Mouse (Mus musculus) ES-Bruce4 (cell line): ENCODE data around the gene Tmem100. TPM values are rescaled to one million over a fixed set of nuclear protein-coding genes. Genes with fewer than 3 reads are reported as not detected.

Experiments
- H3K27ac ChIP-seq: 2 replicates; pipeline ENCODE4 v1.5.1; 2012; ENCODE audit warnings: low read length, inconsistent platforms; ENCODE audit not compliant: insufficient read depth
- H3K27me3 ChIP-seq: 2 replicates; pipeline ENCODE4 v1.6.1; 2012; ENCODE audit warnings: mild to moderate bottlenecking, low read length, inconsistent platforms; ENCODE audit not compliant: control insufficient read depth, poor library complexity, insufficient read depth, severe bottlenecking
- H3K36me3 ChIP-seq: 2 replicates; pipeline ENCODE4 v1.6.1; 2012; ENCODE audit warnings: inconsistent platforms, mild to moderate bottlenecking, low read length, moderate library complexity; ENCODE audit not compliant: control insufficient read depth, poor library complexity, insufficient read depth, severe bottlenecking
- H3K4me1 ChIP-seq: one replicate; pipeline ENCODE4 v1.8.1; 2011; ENCODE audit warnings: low read length; ENCODE audit not compliant: control insufficient read depth, insufficient read depth
- H3K4me3 ChIP-seq: 2 replicates; pipeline ENCODE4 v1.5.1; 2011; ENCODE audit warnings: low read depth, mild to moderate bottlenecking, low read length
- H3K9ac ChIP-seq: 2 replicates; pipeline ENCODE4 v1.6.1; 2012; ENCODE audit warnings: low read depth, mild to moderate bottlenecking, inconsistent platforms; ENCODE audit not compliant: poor library complexity, severe bottlenecking
- H3K9me3 ChIP-seq: replicated peaks from 2 replicates; pipeline ENCODE4 v1.6.1; 2012; ENCODE audit warnings: mild to moderate bottlenecking, low read length, inconsistent platforms; ENCODE audit not compliant: control insufficient read depth, poor library complexity, insufficient read depth, severe bottlenecking
- CTCF ChIP-seq: IDR thresholded peaks from one replicate; pipeline ENCODE4 v1.8.1; 2011; ENCODE audit warnings: low read depth, low read length
- EP300 ChIP-seq: IDR thresholded peaks from 2 replicates; pipeline ENCODE4 v1.6.1; 2011; ENCODE audit warnings: low read depth, low read length; ENCODE audit not compliant: insufficient read depth
- POLR2A ChIP-seq: IDR thresholded peaks from one replicate; pipeline ENCODE4 v1.8.1; 2011; ENCODE audit warnings: low read length; ENCODE audit not compliant: insufficient read depth
- polyA plus RNA-seq: library from polyadenylated mRNA; stranded (reverse); fragments of >200 nt; gene quantifications from 2 replicates; pipeline ENCODE4 v1.2.4, GENCODE M21; 2011; ENCODE audit warnings: low read depth; ENCODE audit not compliant: missing spikeins, insufficient read depth, insufficient read length

The Tmem100 gene
- polyA plus RNA-seq, 1 experiment, result 0.45 TPM

DNA sequence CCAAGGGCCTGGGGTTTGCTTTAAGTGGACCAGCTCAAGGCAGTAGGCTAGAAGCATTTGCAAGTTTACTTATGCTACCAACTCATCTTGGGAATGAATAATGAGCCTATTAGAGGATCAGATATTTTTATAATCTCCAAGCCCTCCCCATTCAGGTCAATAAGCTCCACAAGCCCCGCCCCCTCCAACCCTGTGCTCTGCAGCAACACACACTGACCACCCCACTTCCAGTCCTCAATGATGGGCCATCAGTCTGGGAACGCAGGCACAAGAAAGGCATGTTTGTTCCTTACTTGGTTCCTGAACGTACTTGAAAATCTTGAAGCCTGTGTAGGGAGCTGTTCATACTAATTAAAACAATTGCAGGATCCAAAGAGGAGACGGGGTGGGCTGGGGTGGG lies 23.7 kb downstream of the Tmem100 start:
- no peaks in the 10 kb centered on the region for H3K27me3 ChIP-seq
- no peak overlapping the region for H3K27ac ChIP-seq
- no peaks in the 10 kb centered on the region for H3K36me3 ChIP-seq
- TF ChIP-seq EP300, result no peak
- TF ChIP-seq CTCF, result no peak
- TF ChIP-seq POLR2A, result no peak
- H3K9me3 ChIP-seq, result no peaks in the 10 kb centered on the region
- H3K4me1 ChIP-seq, result no peaks in the 10 kb centered on the region
- no peak overlapping the region for H3K9ac ChIP-seq
- no peak overlapping the region for H3K4me3 ChIP-seq

DNA sequence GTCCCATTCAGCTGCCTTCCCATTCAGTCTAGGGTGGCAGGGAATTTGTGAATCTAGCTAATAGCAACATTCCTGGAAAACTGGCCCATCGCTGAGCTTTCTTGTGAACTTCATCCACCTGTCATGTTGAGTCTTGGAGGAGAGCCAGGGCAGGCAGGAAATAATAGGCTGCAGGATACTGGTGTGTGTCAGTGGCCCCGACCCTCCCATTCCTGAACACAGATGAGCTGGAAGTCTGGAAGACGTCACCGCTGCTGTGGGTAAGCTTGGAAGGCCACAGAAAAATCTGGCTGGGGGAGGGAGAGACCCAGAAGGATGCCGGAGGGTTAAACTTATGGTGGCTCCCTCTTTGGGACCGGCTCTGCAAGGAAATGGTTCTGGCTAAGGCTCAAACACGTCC lies 24.3 kb downstream of the Tmem100 start:
- Histone ChIP-seq H3K27ac (no peak overlapping the region), H3K9me3 (no peaks in the 10 kb centered on the region), H3K4me1 (no peaks in the 10 kb centered on the region), H3K9ac (no peak overlapping the region), H3K4me3 (no peak overlapping the region), H3K27me3 (no peaks in the 10 kb centered on the region; the same call in 1 of the 2 replicates), H3K36me3 (no peaks in the 10 kb centered on the region)
- TF ChIP-seq EP300 (no peak), CTCF (no peak), POLR2A (no peak)

DNA sequence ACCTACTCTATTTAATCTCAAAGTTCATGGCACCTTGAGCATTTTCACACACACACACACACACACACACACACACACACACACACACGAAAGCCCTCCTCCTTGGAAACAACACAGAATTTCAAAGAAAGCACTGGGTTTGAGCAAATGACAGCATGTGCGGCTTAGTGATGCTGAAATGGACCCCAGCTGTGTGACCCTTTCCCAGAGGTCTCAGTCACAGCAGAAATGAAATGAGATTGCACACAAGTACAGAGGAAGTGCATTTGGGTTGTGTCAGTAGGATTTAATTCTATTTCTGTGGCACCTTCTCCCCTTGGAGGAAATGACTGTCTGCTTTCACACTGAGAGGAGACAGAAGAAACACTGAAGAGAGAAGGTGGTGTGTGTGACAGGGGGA lies 26.9 kb downstream of the Tmem100 start:
- TF ChIP-seq POLR2A (no peak), EP300 (no peak), CTCF (no peak)

DNA sequence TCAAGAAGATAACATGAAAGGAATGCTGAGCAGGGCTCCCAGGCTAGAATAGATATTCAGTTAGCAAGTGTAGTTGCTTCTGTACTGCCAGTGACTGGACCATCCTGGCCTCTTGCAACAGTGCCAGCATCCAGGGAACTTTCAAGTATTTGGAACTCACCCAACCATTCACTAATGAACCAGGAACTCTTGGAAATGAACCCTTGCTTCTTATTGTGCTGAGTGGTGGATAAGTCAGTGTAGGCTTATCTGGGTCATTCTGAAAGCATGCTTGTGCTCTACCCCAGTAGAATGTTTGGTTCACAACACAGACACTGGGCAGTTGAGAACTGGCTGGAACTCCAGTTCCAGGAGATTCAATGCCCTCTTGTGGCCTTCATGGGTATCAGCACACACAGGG lies 29.1 kb downstream of the Tmem100 start:
- Histone ChIP-seq H3K4me3 (no peak overlapping the region), H3K9me3 (no peaks in the 10 kb centered on the region), H3K9ac (no peak overlapping the region), H3K27me3 (no peaks in the 10 kb centered on the region; the same call in 1 of the 2 replicates), H3K27ac (no peak overlapping the region), H3K36me3 (no peaks in the 10 kb centered on the region), H3K4me1 (no peaks in the 10 kb centered on the region)
- TF ChIP-seq EP300 (no peak), POLR2A (no peak), CTCF (no peak)

More for the DNA sequence above, 26.9 kb downstream of the Tmem100 start:
- H3K36me3 ChIP-seq, result no peaks in the 10 kb centered on the region
- H3K27ac ChIP-seq, result no peak overlapping the region
- H3K4me1 ChIP-seq, result no peaks in the 10 kb centered on the region
- H3K27me3 ChIP-seq, result no peaks in the 10 kb centered on the region; the same call in 1 of the 2 replicates
- H3K9ac ChIP-seq, result no peak overlapping the region
- no peaks in the 10 kb centered on the region for H3K9me3 ChIP-seq
- H3K4me3 ChIP-seq, result no peak overlapping the region

DNA sequence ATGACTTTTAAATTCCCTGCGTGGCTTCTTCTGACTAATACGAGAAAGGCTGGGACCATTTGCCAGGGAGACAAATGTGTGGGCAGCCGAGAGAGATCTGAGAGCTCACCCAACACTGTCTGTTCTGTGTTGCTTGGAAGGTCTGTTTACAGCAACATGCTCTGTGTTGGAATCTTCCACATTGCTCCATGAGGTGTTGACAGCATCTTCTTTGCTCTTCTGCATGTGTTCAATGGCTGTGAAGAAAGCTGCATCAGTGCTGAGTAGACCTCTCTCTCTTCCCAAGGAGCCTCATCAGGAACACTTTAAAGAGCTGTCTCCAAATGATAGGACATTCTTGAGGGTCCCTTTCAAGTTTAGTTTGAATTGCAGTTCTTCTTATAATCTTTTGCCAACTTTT lies 32.5 kb downstream of the Tmem100 start:
- Histone ChIP-seq H3K27me3 (no peaks in the 10 kb centered on the region; the same call in 1 of the 2 replicates), H3K9ac (no peak overlapping the region), H3K27ac (no peak overlapping the region), H3K36me3 (no peaks in the 10 kb centered on the region), H3K4me1 (no peaks in the 10 kb centered on the region), H3K4me3 (no peak overlapping the region), H3K9me3 (0 out of 2 replicates have a peak, but pooled peaks cover 4% of the 10 kb centered on the region)
- TF ChIP-seq EP300 (no peak), CTCF (no peak), POLR2A (no peak)

DNA sequence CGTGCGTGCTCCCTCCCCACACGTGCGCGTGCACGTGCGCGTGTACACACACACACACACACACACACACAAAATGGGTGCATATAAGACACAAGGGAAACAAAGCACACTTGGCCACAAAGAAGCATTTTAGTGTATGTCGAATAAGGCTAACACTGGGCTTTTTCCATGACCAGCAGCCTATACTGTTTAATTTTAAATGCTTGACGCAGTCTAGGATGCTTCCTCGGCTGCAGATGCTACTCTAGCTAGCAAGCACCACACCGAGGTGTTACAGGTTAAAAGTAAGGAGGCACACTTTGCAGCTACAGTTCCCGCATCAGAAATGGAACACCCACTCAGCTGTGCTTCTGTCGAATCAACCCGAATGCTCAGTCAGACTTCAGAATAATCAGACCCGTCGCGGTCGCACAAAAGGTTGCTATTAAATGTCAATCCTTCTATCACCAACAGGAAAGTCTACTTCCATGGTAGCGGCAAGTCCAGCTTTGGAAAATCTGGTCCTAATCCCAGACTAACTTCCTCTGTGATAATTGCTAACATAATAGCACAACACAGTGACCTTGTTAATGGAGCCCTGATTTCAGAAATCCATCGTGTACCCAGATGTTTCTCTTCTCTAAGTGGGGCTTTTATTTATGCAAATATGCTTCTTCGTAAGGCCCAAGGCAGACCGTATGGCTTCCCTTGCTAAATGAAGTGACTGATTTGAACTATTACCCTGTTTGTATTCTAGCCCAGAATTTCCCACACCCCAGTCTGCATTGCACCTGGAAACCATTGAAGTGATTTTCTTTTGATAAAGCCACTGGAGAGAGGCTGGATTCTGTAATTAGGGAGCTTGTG lies 36.5 kb downstream of the Tmem100 start:
- no peak overlapping the region for H3K27ac ChIP-seq
- H3K9me3 ChIP-seq, result 0 out of 2 replicates have a peak, but pooled peaks cover 4% of the 10 kb centered on the region
- no peak overlapping the region for H3K9ac ChIP-seq
- TF ChIP-seq EP300, result no peak
- no peak for TF ChIP-seq POLR2A
- TF ChIP-seq CTCF, result no peak
- no peaks in the 10 kb centered on the region for H3K4me1 ChIP-seq
- H3K4me3 ChIP-seq, result no peak overlapping the region
- no peaks in the 10 kb centered on the region for H3K36me3 ChIP-seq
- H3K27me3 ChIP-seq, result no peaks in the 10 kb centered on the region
